Mouse (Mus musculus): ENCODE measurements around the gene Prmt6. TPM values are rescaled to one million over a fixed set of nuclear protein-coding genes. Genes with fewer than 3 reads are reported as not detected.

Prmt6 gene
- 10 to 100 TPM; 15.7 to 17.4 TPM for total RNA-seq (2021)
- long read RNA-seq, experiment 1, transcript Prmt6-202 (2 exons, 3,059 nt), result minor isoform, 5 of 19 reads
- long read RNA-seq, experiment 1, transcript Prmt6-201 (1 exons, 2,450 nt), result major isoform, 14 of 19 reads
- long read RNA-seq, experiment 1, partial matches to known transcripts, result 0 of 19 reads
- long read RNA-seq, experiment 1, other reads (novel, unspliced or antisense), result 0 of 19 reads
- long read RNA-seq, experiment 2, transcript Prmt6-201 (1 exons, 2,450 nt), result major isoform, 32 of 43 reads
- long read RNA-seq, experiment 2, transcript Prmt6-202 (2 exons, 3,059 nt), result minor isoform, 11 of 43 reads
- long read RNA-seq, experiment 2, partial matches to known transcripts, result 0 of 43 reads
- long read RNA-seq, experiment 2, other reads (novel, unspliced or antisense), result 0 of 43 reads

DNA sequence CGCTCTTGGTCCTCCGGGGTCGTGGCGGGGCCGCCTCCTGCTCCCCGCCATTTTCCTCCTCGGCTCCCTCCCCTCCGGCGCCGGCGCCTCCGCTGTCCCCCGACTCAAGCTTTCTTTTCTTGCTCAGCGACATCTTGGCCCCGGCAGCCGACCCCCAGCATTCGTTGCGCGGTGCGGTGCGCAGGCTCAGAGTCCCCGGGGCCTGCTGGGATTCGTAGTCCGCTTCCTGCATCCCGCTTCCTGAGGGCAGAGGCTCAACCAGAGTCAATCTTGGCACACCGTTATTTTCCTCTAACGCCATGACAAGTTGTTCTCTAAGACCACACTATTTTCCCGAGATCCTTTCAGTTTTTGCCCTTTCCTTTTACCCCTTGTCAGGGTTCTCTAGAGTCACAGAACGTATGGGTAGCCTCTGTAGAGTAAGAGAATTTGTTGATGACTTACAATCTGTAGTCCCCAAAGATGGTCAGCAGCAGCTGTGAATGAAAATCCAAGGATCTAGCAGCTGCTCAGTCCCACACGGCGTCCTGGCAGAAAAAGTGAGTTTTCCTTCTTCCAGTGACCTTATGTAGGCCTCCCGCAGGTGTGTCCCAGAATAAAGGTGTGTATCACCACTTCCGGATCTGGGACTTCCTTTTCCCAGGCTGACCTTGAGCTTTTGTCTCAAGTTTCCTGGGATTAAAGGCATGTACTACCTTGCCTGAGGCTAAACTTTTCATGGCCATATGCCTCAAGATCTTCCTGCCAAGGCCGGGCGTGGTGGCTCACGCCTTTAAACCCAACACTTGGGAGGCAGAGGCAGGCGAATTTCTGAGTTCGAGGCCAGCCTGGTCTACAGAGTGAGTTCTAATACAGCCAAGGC, at the start of gene Prmt6:
Prmt6 (minus strand) TSS at position 160 of the 862 bp plus-strand sequence.
- DNase-seq (ENCODE audit: low spot score in 2 of 2), result peak; percentile 62 to 81

- DNase-seq (ENCODE audit: low spot score in 2 of 2), result no peak
Measured at GRCm38 (mm10) chr3:110290485-110291045, 39.8 kb upstream of the Prmt6 start.

DNA sequence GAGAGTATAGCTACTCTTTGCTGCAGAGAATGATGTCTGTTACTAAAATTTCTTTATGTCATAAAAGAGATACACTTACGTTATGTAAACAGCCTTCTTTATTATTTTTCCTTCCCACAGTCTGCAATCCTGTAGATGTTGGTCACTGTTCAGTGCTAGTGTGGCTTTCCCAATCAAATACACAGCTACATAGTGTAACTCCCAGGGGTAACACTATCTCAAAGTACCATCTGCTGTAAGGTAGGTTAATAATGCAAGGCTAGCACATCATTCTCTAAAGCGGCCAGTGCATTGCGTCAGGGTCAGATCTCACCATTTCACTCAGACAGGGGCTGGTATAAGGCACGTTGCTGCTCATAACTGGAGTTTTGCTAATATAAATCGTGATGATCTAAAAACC, 31.9 kb upstream of the Prmt6 start:
- DNase-seq (ENCODE audit: low spot score in 2 of 2), result no peak

DNA sequence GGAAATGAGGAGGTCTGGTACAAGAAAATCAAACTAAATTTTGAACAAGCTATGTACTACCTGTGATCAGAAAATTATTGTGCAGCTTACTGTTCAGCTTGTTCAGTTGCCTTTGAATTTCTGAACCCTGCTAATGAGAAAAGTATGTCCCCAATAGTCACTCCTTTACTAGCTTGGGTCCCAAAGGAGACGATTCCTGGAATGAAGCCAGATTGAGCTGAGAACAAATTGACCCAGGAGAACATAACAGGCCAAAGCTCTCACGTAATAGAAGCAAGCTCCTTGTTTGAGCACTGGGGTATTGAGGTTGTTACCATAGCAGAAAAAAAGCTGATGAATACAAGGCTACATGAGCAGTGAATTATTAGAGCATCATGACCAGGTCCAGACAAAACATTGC, 17.0 kb upstream of the Prmt6 start:
- no peak for DNase-seq (ENCODE audit: low spot score in 2 of 2)

GRCm38 (mm10) chr3:110253105-110253504, 2.3 kb upstream of the Prmt6 start:
- DNase-seq (ENCODE audit: low spot score in 2 of 2), result no peak

- DNase-seq (ENCODE audit: low spot score in 2 of 2), result peak; percentile 41 to 43
Measured at GRCm38 (mm10) chr3:110249891-110250838, 633 bp downstream of the Prmt6 start.

GRCm38 (mm10) chr3:110236819-110237463, 13.9 kb downstream of the Prmt6 start:
- no peak for DNase-seq (ENCODE audit: low spot score in 2 of 2)

Other genes with a start within 250 kb of the Prmt6 start
- 1 to 10 TPM; 2.0 to 2.1 TPM for gene Ntng1, start 107.0 kb downstream of the Prmt6 start, total RNA-seq (2021)

All from adrenal gland, postnatal 4 days (tissue).